Mouse (Mus musculus) gonadal fat pad, adult 2 months (tissue): Measurements from ENCODE around the gene Erg. TPM values are rescaled to one million over a fixed set of nuclear protein-coding genes. Genes with fewer than 3 reads are reported as not detected.

Experiments
- DNase-seq: peaks from one replicate; pipeline ENCODE4 v3.0.0-alpha.2; 2012; ENCODE audit warnings: low read depth
- polyA plus RNA-seq: library from polyadenylated mRNA; depleted of rRNA; stranded (reverse); fragments of >200 nt; gene quantifications from 2 replicates; pipeline ENCODE4 v1.2.3, GENCODE M21; 2012; rRNA removed

The Erg gene
- 13.6 and 16.8 TPM in 2 replicates for polyA plus RNA-seq

DNA sequence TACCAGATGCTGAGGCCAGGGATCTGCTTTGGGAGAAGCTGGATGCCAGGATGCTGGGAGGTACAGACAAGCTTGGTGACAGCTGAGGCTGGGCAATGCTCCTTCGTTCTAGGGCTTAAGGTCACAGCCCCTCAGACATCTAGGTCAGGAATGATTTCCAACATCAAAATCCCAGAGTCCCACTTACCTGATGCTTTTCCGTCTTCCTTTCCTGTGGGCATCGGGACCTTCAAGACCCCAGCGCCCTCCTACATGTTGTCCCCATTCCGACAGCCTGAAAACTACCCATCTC is at the start of gene Erg:
TSS of gene Erg (minus strand) at position 283 of the 292 bp plus-strand sequence.
- DNase-seq = no peak

DNA sequence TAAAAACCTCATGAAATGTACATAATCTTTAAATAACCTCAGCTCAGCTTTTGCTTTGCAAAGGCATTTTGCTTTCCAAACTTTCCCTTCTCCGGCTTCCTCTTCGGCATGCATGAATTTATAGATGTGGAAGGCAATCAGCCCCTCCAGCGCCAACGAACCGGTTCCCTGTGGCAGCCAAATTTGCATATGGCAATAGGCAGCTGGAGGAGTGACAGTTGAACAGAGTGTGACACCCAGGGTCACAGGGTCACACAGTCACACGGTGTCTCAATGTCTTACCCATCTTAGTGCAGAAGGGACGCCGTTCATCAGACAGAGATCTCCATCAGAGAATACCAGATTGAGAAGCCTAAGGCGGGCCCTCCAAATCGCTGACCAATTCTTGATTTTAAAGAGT is 45.4 kb upstream of the Erg start:
- DNase-seq = no peak

DNA sequence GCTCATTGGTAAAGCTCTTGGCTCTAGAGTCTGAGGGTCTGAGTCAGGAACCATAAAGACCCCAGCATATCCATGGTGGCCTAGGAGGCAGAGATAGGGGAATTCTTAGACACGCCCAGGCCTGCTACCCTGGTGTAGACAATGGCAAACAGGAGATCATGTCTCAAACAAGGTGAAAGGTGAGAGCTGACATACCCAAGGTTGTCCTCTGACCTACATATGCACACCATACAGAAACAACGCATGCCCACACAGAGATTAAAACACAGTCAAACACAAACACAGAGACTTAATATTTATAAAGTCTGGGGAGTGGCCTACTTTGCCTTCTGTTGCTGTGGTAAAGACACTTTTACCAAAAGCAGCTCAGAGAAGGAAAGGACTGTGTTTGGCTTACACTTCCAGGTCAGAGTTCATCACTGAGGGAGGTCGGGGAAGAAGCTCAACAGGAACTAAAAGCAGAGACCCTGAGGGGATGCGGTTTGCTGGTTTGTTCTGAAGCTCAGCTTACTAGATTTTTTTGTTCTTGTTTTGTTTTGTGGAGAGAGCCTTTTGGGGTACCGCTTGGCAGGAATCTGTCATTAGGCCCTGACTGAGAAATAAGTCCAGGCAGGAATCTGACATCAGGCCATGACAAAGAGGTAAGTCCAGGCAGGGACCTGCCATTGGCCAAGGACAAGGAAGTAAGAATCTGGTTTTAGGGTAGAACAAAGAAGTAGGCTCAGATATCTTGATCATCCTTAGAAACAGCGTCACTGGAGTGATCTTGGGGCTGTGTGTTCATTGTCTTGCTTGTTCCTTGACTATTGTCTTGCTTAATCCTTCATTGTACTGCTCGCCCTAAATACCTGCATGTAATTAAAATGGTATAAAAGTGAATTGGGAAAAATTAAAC is 37.7 kb upstream of the Erg start:
- peak; percentile 55 for DNase-seq

DNA sequence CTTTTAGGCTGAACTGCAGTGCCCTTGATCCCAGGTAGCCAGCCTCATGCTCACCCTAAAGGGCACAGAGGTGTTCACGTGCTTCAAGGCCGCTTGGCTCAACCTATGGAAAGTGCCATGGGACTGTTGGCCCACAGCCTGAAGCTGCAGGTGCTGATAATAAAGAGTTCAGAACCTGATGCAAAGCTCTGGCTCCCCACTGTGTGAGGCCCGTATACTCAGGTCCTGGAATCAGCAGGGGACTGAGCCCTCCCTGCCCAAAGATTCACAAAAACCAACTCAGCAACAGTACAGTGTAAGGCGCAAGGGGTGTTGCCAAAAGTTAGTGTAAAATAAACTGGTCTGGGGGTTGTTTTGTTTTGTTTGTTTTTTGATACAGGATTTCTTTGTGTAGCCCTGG is 36.7 kb upstream of the Erg start:
- DNase-seq = no peak

DNA sequence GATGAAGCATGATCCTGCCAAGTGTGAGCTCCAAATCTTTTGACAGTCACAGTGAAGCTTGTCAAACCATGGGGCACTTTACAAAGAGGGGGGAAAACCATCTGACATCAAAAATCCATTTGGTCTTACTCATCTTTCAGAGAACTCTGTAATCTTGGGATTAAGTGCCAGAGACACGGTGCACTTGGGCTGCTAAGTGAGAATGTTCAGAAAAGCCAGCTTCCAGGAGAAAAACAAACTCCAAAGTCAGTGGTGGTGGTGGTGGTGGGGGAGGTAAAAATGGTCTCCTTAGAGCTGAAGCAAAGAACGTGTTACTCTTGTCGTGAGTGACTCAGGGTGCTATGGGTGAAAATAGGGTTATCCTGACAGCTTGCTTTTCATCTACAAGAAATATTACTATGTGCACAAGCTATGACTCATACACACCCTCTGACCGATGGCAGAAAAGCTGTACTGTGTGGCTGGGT is 33.5 kb upstream of the Erg start:
- no peak for DNase-seq

DNA sequence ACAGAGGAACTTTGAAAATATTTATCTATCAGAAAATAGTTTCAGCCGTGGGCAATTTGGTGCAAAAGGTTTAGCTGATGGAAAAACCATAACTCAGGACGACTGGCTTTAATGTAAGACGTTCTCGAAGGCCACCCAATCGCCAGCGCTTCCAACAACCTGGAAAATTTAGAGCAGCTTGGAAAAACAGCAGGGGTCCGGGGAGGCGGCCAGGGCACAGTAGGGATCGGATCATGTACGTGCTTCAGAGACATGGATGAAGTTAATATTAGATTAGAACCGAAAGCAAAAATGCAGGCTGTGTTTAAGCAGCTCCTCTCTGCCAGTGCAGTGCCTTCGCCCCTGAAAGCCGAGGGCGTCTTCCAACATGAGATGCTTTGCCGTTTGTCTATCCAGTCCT is 31.8 kb upstream of the Erg start:
- no peak for DNase-seq

DNA sequence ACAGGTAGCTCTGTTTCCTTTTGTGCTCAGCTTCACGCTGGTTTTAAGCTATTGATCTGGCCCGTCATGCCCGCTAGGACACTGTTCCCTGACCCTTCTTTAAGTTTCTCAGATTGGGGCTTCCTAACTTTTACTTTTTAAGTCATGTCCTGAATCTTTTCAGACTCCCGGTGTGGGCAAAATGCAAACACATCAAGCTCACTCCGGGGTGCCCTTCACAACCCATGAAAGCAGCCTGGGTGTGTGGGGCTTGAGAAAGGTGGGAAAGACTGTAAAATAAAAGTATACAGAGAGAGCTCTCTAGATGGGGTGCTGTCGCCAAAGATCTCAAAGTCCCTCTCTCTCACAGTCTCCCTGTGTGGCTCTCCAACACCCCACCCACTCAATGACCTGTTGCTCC is 31.3 kb upstream of the Erg start:
- no peak for DNase-seq

DNA sequence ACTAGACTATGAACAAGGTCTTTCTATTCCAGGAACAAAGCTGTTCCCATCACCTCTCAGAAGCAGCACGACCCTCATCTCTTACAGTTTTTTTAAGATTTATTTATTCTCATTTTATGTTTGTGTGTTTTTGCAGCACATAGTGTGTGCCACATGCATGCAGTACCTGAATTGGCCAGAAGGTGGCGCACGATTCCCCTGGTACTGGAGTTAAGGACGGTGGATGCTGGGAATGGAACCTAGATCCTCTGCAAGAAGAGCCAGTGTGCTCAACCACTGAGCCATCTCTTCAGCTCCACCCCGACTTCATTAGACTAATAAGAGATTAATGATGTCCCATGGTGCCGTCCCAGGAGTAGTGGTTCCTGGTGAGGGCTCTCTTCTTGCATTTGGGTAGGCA is 29.2 kb upstream of the Erg start:
- DNase-seq = no peak

DNA sequence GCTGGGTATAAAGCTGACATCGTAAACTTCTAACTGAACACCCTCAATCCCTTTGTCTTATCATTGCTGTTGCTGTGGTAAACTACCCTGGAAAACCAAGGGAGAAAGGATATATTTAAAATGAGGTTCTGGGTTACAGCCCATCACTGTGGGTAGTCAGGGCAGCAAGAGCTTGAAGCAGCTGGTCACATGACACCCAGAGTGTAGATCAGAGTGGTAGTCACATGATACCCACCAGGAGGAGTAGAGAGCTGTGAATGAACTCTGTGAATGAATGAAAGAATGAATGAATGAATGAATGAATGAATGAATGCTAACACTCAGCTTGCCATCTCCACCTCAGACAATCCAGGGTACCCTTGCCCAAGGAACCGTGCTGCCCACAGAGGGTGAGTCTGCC is 28.1 kb upstream of the Erg start:
- DNase-seq = no peak

DNA sequence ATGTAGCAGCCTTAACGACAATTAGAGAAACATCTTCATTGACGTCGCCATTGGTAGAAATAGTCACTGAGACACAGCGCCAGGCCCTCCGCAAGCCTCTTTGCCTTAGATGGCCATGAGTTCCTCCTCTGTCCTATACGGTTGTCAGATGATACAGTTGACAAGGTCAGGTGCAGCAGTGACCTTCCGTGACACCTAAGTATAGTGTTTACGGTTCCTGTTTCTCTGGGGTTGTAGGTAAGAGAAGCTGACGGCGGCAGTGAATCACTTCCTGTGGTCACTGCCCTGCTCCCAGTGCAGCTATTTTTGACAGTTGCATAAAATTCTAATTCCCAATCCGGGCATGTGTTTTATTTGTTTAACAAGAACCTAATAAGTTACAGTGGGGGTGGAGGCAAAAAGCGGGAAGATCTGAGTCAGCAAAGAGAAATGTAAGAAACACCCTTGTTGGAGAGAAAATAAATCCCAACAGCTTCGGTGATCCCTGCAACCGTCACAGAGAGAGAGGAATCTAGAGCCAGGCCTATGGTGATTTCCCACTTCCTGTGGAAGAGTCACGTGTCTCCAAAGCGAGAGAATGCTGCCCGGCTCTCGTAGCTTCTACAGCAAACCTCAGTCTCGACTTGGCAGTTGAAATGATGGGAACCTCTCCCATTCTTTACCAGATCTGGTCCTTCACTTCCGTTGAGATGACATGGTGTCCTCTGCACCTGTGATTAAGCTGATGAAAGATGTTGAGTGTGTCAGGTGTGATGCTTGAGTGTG is 25.8 kb upstream of the Erg start:
- DNase-seq = no peak

DNA sequence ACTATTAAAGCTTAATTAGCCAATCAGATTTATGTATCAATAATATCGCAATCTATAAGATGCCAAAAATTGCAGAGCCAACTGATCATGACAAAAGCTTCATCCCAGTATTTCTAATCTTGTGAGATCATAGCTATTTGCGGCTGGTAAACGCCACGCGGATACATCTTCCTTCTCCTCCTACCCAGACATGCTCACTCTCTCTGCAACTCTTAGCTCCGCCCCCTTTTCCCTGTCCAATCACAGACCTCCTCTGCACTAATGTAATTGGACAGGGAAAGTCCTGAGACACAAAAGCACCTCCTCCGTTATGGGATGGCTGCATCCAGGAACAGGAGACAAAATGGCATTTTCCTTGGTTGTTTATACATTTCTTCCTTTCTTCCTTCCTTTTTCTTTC is 22.2 kb upstream of the Erg start:
- DNase-seq = no peak

DNA sequence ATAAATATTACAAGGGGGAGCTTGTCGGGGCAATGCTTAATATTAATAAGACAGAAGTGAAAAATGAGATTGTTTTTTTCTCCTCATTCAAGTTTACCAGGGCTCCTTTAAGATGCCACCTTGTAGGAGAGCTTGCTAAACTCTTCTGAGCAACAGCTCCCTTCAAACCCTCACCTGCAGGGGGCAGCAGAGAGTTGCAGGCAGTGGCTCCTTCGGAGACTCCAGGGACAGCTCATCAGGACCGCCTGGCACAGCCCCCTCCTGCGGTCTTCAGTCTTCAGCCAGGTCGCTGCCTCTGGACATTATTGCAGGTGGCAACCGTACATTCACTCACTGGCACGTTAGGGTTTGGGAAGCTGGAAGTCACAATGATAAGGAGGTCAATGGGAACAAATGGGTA is 18.9 kb upstream of the Erg start:
- no peak for DNase-seq

DNA sequence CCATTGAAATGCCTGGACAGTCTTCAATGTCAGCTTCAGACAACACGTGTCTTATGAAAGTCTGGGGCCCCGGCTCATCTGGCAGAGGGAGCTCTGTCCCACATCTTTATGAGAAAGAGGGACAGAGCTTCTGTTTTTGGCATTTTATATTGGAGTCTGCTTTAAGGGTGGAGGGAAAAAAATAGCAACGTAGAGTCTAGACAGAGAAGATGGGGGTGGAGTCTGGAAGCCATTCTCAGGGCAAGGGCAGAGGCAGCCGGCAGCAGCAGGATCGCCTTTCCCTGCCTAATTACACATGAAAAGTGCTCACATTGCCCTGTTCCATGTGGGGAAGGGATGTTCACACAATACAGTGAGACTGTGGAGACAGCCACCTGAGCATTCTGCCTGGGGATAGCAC is 16.1 kb upstream of the Erg start:
- no peak for DNase-seq

DNA sequence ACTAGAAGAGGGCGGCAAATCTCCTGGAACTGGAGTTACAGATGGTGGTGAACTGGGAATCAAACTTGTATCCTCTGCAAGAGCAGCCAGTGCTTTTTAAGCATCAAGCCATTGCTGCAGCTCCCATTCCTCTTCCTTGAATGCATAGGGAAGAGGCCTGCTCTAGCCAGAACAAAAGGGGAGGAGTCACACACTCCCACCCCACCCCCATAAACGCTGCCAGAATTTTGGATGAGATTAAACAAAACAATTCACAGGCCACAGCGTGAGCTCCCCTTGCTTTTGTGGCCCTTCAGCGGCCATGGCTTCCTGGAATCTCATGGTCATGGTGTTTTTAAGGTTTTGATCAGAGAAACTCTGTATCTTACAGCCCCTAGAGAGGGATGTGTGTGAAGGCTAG is 15.4 kb upstream of the Erg start:
- no peak for DNase-seq

DNA sequence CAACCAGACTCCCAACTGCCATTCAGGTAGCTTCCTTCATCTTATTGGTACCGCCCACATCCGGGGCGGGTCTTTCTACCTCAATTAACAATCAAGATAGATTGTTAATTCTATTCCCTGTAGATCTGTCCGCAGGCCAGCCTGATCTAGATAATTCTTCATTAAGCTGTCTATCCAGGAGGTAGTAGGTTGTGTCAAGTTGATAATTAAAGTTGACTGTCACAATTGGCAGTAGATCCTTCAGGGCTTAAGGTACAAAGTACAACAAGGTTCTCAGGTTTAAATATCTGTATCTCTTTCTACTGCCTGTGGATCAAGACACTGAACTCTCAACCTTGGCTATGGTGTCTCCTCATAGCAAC is 14.8 kb upstream of the Erg start:
- no peak for DNase-seq

DNA sequence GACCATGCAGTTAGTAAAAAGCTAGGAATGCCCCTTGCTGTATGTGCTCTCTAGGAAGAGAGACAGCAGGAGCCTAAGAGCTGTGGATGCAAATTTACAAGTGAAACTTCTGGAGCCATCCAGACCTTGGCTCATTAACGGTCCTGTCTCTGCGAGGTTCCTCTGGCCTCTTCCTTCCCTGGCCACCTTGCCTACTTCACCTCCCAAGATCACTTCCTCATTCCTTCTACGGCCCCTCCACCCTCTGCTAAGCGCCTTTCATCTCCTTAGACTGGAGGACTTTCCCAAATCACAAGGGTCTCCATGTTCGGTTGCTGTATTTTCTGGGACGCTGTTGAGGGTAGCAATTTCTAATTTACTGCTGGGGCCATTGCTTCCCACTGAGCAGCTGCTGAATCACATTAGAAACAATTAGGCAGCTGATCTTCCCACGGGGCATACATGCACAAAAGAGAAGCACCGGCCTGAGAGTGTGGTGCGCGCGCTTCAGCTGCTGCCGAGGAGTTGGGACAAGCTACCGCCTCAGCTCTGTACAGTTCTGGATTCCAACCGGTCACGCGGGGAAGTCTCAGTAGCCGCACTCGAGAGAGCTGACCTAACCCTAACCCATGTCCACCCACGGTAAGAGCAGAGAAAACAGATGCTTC is 14.3 kb upstream of the Erg start:
- no peak for DNase-seq

DNA sequence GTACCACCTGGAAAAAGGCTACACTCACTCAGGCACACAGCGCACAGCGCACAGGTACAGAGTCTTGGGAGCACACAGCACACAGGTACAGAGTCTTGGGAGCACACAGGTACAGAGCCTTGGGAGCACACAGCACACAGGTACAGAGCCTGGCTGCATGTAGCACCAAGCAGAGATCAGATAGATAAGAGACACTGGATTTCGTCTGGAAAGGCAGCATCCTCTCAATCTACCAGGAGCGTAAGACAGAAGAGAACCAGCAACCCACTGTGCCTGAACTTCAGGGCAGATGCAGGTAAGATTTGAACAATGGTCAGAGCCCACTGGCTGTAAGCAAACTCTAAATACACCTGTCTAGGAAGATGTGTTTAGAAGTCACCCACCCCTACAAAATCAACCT is 12.5 kb upstream of the Erg start:
- no peak for DNase-seq

DNA sequence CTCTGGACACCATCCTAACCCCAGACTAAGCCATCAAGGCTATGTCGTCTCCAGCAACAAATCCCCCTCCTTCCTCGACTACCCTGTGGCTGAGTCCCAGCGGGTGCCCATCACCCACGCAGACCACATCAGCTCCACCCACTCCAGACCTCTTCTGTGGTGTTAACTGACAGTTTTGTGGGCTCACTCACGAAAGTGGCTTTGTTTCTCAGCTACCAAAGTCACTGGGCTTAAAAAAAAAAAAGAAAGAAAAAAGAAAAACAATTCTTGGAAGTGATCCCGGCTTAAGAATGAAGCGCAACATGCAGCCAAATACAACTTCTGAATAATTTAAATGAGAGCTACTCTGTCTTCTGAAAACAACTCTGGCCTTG is 11.2 kb upstream of the Erg start:
- DNase-seq = no peak

DNA sequence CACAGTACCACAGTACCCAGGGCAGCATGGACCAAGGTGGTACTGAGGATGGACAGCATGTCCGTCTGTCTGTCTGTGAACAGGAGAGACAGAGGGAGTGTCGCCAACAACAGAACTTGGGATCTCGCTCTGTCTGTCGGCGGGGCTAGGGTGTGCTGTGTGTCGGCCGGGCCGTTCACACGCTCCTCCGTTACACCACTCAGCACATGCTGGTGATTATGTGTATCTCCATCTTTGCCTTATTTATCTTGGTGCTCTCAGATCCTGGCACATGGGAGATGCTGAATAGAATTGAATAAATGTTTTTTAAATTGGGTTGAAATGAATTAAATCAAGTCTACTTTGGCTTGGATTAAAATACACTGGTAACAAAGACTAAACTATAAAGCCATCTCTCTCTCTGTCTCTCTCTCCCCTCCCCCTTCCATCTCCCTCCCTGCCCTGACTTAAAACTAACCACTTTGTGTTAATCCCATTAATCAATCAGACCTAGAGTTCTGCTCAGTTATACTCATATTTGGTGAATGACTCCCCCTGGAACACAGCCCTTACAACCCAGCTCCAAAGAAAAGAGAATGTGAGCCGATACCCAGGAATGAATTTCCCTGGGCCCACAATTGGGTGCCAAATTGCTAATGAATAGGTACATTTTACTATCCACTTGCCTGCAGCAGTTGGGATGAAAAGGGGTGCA is 10.6 kb upstream of the Erg start:
- DNase-seq = no peak

DNA sequence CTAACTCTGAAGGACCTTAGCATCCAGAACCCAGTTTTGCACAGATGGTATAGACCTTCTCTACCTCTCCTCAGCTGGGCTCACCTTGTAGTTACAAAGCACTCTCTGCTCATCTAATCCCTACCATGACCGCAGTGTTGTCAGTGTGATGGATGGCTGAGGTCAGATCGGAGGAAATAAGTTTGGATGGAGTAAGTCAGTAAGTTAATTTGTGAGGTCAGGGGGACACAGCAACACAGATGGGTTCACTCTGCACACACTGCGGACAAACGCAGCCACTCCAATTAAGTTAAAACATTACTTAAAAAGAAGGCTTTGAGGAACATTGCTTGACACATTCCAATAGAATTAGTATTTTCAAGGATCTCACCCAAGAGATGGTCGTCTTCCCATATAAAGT is 2.5 kb upstream of the Erg start:
- DNase-seq = no peak

DNA sequence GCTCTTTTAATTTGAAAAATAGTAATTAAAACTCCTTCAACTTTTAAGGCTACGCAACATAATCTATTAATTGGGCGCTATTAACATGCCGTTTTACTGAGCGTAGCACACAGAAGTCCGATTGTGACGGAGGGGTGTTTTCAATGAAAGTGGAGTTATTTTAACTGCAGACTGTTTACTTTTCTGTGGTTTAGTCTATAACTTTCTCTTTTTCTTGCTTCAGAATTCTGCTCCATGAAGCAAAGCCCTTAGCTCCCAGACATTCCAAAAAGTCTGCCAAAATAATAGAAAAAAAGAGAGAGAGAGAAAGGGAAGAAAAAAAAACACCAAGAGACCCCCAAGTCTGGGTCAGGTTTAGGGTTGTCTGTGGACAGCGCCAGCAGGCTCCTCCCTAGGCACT is 333 bp upstream of the Erg start:
- DNase-seq = no peak

DNA sequence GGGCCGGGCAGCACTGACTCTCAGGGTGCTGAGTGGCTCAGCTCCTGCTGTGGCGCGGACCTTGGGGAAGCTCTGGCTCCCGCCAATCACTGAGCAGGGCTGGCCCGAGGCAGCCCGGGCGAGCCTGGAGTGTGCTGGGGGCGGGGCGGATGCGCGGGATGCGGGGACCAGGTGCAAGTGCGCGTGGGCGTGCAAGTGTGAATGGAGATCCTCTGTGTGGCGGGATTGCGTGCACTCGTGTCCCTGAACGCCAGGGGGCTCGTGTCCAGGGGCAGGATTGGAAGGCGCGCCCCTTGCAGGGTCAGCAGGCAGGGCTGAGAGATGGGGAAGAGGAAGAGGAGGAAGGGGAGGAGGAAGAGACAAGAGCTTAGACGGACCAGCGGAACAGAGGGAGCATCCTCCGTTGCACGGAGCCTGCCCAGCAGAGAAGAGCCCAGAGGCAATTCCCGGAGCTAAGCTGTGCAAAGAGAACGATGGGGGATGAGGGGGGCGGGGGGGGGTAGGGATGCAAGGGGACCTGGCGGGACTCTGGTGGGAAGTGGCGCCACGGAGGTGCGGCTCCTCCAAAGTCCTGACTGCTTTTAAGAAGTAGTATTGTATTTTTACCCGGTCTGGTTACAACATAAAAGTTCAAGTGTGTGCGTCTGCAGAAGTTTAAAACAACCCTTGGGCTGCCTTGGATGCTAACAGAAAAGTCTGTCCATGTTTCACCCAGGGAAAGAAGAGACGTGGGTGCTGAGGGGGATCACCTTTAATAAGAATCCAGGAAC is 667 bp downstream of the Erg start:
- DNase-seq = no peak
